Mouse (Mus musculus): ENCODE results near the gene Tmem231.

DNA sequence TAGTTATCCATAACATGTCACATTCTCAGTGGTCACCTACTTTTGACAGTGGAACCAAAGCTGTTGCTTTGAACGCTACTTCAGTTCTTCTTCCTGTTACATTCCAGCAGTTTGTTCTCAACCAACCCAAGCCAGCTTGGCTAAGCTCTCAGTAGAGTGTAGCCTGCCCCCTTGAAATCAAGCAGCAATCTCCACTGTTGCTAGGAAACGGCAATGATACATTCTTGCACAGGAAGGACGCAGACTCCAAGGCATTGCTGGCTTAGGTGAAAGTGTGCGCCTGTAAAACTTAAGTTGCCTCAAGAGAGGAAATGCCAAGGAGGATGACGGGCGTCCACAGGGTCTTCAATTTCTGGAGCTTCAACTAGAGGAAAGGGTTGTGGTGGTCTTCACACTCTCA is 67.8 kb downstream of the Tmem231 start:
- no peak for TF ChIP-seq GATA1 (IDR thresholded peaks at IDR 0.05; ENCODE audit: borderline replicate concordance, low read length)
- TF ChIP-seq FLI1 (IDR thresholded peaks at IDR 0.05; ENCODE audit: low read length): no peak

Data from megakaryocyte, embryonic 14.5 days (primary cell).